Mouse (Mus musculus) bone marrow, adult 2 months (tissue): ENCODE measurements at regions not wholly inside any gene's neighbourhood (a gene's known extent, or its start where the extent isn't known, plus 50 kb on each side); places are given as distances from the start of the nearest gene placed in this dataset.

ENCODE experiments used
- H3K27ac ChIP-seq: fragments of 200-500 bp; 2 replicates; pipeline ENCODE4 v1.5.1; 2012; ENCODE audit warnings: low read depth, mild to moderate bottlenecking, control low read depth, inconsistent platforms, low read length; ENCODE audit not compliant: control insufficient read depth, poor library complexity, insufficient read depth
- H3K4me1 ChIP-seq: fragments of 200-500 bp; 2 replicates; pipeline ENCODE4 v1.6.1; 2011; ENCODE audit warnings: low read length; ENCODE audit not compliant: control insufficient read depth, insufficient read depth
- H3K4me3 ChIP-seq: fragments of 200-500 bp; replicated peaks from 2 replicates; pipeline ENCODE3; 2011; ENCODE audit warnings: mild to moderate bottlenecking, low read depth, low read length, control low read depth; ENCODE audit not compliant: control insufficient read depth
- CTCF ChIP-seq: fragments of 200-500 bp; IDR thresholded peaks from 2 replicates; pipeline ENCODE4 v1.5.1; 2011; ENCODE audit warnings: low read length, control low read depth; ENCODE audit not compliant: control insufficient read depth, insufficient read depth
- POLR2A ChIP-seq: fragments of 200-500 bp; IDR thresholded peaks from 2 replicates; pipeline ENCODE4 v1.6.1; 2011; ENCODE audit warnings: low read depth, mild to moderate bottlenecking, control low read depth, low read length, borderline replicate concordance; ENCODE audit not compliant: control insufficient read depth
- WGBS: fragments of 180-500 bp; shearing (Covaris S2); methylation state at CpG from one replicate; pipeline ENCODE4 v1.1.7; 2018; 5-methylcytosine and 5-hydroxymethylcytosine counted together

DNA sequence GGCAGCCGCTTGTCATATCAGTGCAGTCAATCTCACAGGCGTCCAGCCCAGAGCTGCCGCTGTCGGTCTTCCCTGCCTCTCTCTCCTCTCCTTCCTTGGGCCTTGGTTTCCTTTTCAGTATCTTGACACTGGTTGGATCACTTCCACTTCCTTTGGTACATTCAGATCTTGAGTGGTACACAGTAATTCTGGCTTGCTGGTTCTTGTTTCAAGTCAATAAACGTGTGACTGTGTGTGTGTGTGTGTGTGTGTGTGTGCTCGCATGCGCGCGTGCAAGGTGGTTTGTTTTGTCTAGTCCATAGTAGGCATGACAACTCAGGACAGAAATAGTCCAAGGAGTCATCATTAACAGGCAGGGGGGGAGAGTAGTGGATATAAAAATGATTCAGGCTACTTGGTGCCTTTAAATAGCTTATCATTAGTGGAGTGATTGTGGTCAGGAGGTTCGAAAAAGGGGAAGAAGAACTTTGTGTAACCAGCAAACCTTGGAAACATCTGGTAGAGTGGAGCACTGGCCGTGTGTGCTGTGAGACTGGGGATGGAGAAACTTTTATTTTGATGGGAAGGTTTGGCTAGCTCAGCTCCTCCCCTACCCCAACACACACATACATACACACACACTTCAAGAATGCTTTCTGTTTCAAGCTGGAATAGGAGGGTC lies 117.1 kb upstream of the Serp2 start:
- Histone ChIP-seq H3K4me3 (no peak overlapping the region), H3K4me1 (peaks cover 5% of the 10 kb centered on the region; the same call in 1 of the 2 replicates), H3K27ac (no peak overlapping the region; the same call in 1 of the 2 replicates)
- TF ChIP-seq CTCF (no peak), POLR2A (no peak)
- 3% methylated on average over 11 of the region's 11 CpGs for WGBS

DNA sequence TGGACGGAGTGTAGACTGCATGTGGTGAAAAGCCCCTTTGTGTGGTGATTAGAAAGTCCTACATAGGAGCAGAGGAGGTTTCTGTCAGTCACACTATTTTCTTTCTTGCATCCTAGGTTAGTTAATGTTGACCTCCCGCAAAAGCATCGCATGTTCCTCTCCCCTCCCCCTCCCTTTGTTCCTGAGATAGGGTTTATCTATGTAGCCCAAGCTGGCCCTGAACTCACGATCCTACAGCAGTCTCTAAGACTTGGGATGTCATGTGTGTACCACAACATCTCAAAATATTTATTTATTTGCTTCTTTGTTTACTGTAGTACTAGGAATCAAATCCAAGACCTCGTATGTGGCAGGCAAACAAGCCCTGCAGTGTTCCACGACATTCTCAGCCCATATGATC lies 116.2 kb upstream of the Serp2 start:
- H3K4me3 ChIP-seq, result no peak overlapping the region
- no peak for TF ChIP-seq POLR2A
- no peak for TF ChIP-seq CTCF
- 58% methylated on average over 6 of the region's 6 CpGs for WGBS
- peaks cover 5% of the 10 kb centered on the region; the same call in 1 of the 2 replicates for H3K4me1 ChIP-seq
- H3K27ac ChIP-seq, result no peak overlapping the region

DNA sequence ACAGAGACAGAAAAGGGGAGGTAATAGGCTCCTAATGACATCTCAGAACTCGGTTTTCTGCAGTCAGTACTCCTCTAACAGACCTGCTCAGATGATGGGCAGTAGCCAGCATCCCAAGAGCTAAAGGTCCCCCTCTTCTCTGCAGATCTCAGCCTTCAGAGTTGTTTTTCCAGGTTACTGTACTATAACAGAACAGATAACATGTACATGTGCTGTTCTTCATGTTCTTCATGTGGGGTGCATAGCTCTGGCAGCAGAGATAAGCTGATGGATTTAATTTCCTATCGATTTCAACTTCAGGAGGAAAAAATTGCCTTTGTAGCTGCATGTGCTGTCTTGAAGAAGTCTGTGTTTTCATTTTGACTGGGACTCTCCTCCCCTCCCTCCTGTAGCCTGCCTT lies 115.8 kb upstream of the Serp2 start:
- TF ChIP-seq POLR2A (no peak), CTCF (no peak)
- WGBS, result 52% methylated on average over 2 of the region's 2 CpGs
- H3K4me3 ChIP-seq, result no peak overlapping the region
- H3K4me1 ChIP-seq, result peaks cover 5% of the 10 kb centered on the region; the same call in 1 of the 2 replicates
- H3K27ac ChIP-seq, result no peak overlapping the region

DNA sequence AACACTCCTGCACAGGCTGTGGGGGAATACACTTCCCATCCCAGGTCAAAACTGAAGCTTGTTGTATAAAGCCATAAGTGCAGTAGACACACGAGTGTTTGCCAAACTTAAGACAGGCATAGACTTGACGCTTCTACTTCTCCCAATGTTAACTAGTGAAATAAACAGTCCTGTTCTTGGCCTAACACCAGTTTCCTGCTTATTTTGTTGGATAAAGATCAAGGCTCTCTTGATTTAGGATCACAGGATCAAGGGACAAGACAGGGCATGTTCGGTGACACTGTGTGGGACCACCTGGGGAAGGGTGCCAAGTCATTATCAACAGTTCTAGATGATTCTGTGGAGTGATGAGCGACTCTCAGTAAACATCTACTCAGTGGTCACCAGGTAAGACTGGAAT lies 114.3 kb upstream of the Serp2 start:
- no peak for TF ChIP-seq CTCF
- no peak for TF ChIP-seq POLR2A
- peaks cover 7% of the 10 kb centered on the region; the same call in 1 of the 2 replicates for H3K4me1 ChIP-seq
- no peak overlapping the region for H3K27ac ChIP-seq
- H3K4me3 ChIP-seq, result no peak overlapping the region
- 81% methylated on average over 4 of the region's 4 CpGs for WGBS

DNA sequence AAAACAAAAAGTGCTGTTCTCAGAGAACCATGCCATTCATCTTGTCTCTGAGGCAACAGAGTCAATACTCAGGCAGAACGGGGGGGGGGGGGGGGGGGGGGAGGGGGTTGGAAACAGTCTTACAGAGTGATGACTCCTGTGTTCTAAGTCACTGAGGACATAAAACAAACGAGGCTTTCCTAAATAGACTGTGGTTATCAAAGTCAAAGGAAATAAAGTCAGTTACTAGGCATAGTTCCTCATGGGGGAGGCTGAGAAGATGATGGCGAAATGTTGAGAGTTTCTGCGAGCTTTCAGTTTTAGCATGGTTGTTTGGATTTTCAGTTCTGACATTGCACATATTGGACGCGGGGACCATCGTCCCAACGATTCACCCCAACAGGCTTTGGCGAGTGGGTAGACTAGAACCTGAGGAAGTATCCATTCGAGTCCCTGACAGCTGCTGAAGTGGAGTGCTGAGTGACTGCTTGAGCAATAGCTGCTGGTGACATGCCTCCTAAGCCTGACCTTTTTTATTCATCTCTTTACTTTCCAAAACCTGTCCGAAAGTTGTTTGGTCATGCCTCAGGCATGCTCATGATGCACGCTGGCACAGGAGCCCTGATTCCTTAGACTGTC lies 109.2 kb upstream of the Serp2 start:
- WGBS, result 9% methylated on average over 12 of the region's 12 CpGs
- Histone ChIP-seq H3K4me1 (peaks cover 2% of the 10 kb centered on the region; the same call in 1 of the 2 replicates), H3K4me3 (peak overlapping the region; percentile 12), H3K27ac (no peak overlapping the region)
- TF ChIP-seq POLR2A, result no peak
- no peak for TF ChIP-seq CTCF

DNA sequence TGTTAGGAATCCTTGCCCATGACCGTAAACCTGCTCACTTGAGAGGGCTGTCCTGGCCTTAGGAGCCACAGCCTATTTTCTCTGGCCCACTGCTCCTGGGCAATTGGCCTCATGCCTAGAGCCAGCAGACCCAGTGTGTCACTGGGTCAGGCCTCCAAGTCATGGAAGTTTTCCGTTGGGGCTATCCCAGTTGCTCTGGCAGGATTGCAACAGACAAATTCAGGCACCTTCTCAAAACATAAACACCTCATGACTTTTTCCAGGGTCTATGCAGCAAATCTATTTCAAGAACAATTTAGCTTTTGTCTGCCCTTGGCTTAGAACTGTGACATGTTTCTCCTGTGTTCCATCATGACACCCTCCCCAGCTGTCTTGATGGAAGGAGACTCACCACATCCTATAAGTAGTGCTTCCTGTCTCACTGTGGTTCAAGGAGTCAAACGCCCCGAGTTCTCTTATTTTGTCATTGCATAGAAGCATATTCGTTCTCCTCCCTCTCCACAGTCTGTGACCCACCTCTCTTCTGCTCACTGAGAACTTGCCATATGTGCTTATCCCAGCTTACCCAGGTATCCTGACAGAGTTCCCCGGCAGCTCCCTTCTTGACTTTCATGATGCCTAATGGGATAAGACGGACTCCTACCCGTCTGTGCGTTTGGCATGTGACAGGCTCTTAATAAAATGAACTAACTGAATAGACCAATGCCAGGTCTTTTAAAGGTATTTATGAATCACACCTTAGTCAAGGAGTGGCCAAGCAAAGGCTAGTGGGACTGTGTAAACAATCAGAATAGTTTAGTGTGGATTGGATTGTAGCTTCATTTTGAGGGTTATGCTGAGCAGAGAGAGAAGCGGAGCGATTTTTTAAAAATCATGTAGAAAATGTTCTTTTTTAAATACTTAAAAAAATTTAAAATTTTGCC lies 108.2 kb upstream of the Serp2 start:
- no peak for TF ChIP-seq CTCF
- no peak for TF ChIP-seq POLR2A
- H3K27ac ChIP-seq, result no peak overlapping the region
- 41% methylated on average over 11 of the region's 11 CpGs for WGBS
- peaks cover 2% of the 10 kb centered on the region; the same call in 1 of the 2 replicates for H3K4me1 ChIP-seq
- H3K4me3 ChIP-seq, result no peak overlapping the region

DNA sequence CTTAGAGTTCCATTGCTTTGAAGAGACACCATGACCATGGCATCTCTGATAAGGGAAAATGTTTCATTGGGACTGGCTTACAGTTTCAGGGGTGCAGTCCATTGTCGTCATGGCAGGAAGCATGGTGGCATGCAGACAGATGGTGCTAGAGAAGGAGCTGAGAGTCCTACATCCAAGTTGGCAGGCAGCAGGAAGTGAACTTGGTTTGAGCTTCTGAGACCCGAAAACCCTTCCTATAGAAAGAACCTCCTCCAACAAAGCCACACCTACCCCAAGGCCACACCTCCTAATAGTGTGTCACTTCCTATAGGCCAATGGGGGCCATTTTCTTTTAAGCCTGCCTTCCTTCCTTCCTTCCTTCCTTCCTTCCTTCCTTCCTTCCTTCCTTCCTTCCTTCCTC lies 107.1 kb upstream of the Serp2 start:
- TF ChIP-seq CTCF (no peak), POLR2A (no peak)
- Histone ChIP-seq H3K27ac (no peak overlapping the region), H3K4me1 (peaks cover 2% of the 10 kb centered on the region; the same call in 1 of the 2 replicates), H3K4me3 (no peak overlapping the region)
- WGBS, result 81% methylated on average over 2 of the region's 2 CpGs

DNA sequence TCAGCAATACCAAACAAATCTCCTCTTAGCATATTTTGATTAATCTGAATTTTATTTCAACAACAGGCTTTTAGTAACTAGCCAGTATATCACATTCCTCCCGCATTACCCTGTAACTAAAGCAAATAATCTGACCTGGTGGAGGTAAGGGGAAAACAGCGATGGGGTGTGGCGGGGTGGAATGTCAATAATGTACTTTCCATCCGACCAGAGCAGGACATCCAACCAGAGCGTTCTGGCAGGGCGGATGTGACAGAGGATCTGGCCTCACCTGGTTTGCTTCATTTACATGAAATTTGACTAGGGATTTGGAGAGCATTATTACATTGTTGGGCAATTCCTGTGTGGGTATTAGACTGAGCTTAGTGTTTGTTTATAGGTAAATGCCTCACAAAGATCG lies 106.2 kb upstream of the Serp2 start:
- WGBS, result 89% methylated on average over 7 of the region's 7 CpGs
- Histone ChIP-seq H3K27ac (no peak overlapping the region), H3K4me1 (peaks cover 2% of the 10 kb centered on the region; the same call in 1 of the 2 replicates), H3K4me3 (no peak overlapping the region)
- no peak for TF ChIP-seq CTCF
- no peak for TF ChIP-seq POLR2A
